Mouse (Mus musculus): ENCODE measurements at regions not wholly inside any gene's neighbourhood (a gene's known extent, or its start where the extent isn't known, plus 50 kb on each side); places are given as distances from the start of the nearest gene placed in this dataset.

DNA sequence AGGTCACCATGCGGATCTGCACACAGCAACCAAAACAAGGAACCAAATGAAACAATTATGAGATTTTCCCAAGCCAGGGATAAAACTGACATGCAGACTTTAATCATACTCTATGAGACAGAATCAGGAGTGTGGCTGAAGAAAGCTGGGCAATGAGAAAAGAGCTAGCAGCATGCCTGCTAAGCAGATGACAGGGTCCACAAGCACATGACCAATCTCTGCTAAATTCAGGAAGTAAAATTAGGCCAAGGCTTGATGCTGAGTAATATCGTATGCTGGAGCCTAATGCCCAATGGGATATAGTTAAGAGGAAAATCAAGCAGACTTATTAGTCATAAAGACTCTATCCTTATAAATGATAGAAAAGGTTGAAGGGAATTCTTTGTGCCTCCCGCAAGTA, 202.8 kb downstream of the Il15 start:
- H3K4me2 ChIP-seq (ENCODE audit: low read depth, low read length): no peak overlapping the region
- no peak for ATAC-seq (ENCODE audit: low read depth)
- no peak overlapping the region for H3K4me3 ChIP-seq (ENCODE audit: low read depth, low read length)
- peaks cover 5% of the 10 kb centered on the region; the same call in 1 of the 2 replicates for H3K4me1 ChIP-seq (ENCODE audit: control insufficient read depth, insufficient read depth, low read length)
- no peak overlapping the region for H3K27ac ChIP-seq (ENCODE audit: low read depth, low read length)
- no peaks in the 10 kb centered on the region for H3K36me3 ChIP-seq (ENCODE audit: control insufficient read depth, insufficient read depth, low read length)
- no peaks in the 10 kb centered on the region for H3K9me3 ChIP-seq (ENCODE audit: control insufficient read depth, low read length)
- 93% methylated on average over 3 of the region's 3 CpGs for WGBS
- no peak overlapping the region for H3K9ac ChIP-seq (replicated peaks; ENCODE audit: low read depth, low read length)
- H3K27me3 ChIP-seq (ENCODE audit: control insufficient read depth, insufficient read depth, low read length): no peaks in the 10 kb centered on the region

DNA sequence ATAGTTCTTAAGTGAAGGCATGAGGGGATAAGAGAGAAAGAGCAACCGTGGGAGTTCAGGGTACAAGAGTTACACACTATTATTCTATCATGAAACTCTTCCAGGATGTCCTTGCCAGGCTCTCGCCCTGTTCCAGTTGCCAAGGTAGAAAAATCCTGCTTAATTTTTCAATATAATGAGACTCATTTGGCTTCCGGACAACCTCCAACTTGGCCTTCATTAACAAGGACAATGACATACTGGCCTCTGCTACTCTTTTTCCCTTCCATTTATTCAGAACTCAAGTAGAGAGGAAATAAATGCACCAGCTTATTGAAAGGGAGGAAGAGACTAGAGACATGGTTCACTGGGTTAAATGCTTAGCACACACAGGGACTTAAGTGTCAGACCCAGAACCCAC, 206.5 kb downstream of the Il15 start:
- WGBS: 74% methylated on average over 3 of the region's 3 CpGs

DNA sequence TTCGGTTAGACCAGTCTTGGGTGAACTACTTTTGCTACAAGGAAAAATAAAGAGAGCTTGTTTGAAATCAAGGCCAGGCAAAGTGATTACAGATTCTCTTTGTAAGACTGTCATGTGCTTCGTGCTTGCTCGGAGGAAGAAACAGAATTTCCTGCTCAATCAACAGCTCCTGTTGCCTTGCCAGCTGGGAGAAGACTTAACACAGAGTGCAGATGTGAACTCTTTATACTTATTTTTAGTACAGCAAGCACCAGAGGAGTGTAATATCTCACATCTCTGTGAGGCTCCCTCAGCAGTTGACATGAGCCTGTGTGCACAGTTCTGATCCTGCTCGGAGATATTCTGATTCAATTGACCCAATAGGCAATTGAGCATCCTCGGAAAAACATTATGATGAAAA, 207.9 kb downstream of the Il15 start:
- no peak for ATAC-seq (ENCODE audit: low read depth)
- Histone ChIP-seq H3K4me3 (ENCODE audit: low read depth, low read length) (no peak overlapping the region), H3K4me1 (ENCODE audit: control insufficient read depth, insufficient read depth, low read length) (no peaks in the 10 kb centered on the region), H3K27ac (ENCODE audit: low read depth, low read length) (no peak overlapping the region), H3K9ac (replicated peaks; ENCODE audit: low read depth, low read length) (no peak overlapping the region), H3K27me3 (ENCODE audit: control insufficient read depth, insufficient read depth, low read length) (no peaks in the 10 kb centered on the region), H3K9me3 (ENCODE audit: control insufficient read depth, low read length) (no peaks in the 10 kb centered on the region), H3K36me3 (ENCODE audit: control insufficient read depth, insufficient read depth, low read length) (no peaks in the 10 kb centered on the region), H3K4me2 (ENCODE audit: low read depth, low read length) (no peak overlapping the region)
- WGBS: 82% methylated on average over 5 of the region's 5 CpGs

More for the DNA sequence above, 206.5 kb downstream of the Il15 start:
- H3K4me2 ChIP-seq (ENCODE audit: low read depth, low read length): no peak overlapping the region
- no peaks in the 10 kb centered on the region for H3K4me1 ChIP-seq (ENCODE audit: control insufficient read depth, insufficient read depth, low read length)
- H3K27me3 ChIP-seq (ENCODE audit: control insufficient read depth, insufficient read depth, low read length): no peaks in the 10 kb centered on the region
- no peak overlapping the region for H3K27ac ChIP-seq (ENCODE audit: low read depth, low read length)
- ATAC-seq (ENCODE audit: low read depth): no peak
- no peaks in the 10 kb centered on the region for H3K36me3 ChIP-seq (ENCODE audit: control insufficient read depth, insufficient read depth, low read length)
- H3K9me3 ChIP-seq (ENCODE audit: control insufficient read depth, low read length): no peaks in the 10 kb centered on the region
- H3K4me3 ChIP-seq (ENCODE audit: low read depth, low read length): no peak overlapping the region
- H3K9ac ChIP-seq (replicated peaks; ENCODE audit: low read depth, low read length): no peak overlapping the region

DNA sequence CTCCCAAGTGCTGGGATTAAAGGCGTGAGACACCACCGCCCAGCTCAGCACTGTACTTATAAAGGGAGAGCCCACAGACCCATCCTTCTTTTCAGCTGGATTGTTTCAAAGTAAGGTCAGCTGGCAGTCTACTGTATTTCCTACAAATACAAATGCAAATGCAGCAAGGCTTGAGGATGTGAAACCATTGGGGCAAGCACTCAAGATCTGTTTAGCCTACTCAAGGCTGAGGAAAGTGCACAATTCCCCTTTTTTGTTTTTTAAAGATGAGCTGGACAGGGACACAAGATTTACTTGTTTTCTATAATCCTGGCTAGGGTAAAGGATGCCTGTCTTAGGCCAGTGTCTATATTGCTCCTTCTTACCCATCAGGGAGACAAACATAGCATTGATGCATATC, 212.0 kb downstream of the Il15 start:
- no peak for ATAC-seq (ENCODE audit: low read depth)
- no peaks in the 10 kb centered on the region for H3K9me3 ChIP-seq (ENCODE audit: control insufficient read depth, low read length)
- no peak overlapping the region for H3K27ac ChIP-seq (ENCODE audit: low read depth, low read length)
- WGBS: 98% methylated on average over 2 of the region's 2 CpGs
- no peak overlapping the region for H3K4me2 ChIP-seq (ENCODE audit: low read depth, low read length)
- H3K27me3 ChIP-seq (ENCODE audit: control insufficient read depth, insufficient read depth, low read length): no peaks in the 10 kb centered on the region
- no peaks in the 10 kb centered on the region for H3K36me3 ChIP-seq (ENCODE audit: control insufficient read depth, insufficient read depth, low read length)
- H3K9ac ChIP-seq (replicated peaks; ENCODE audit: low read depth, low read length): no peak overlapping the region
- H3K4me3 ChIP-seq (ENCODE audit: low read depth, low read length): no peak overlapping the region
- no peaks in the 10 kb centered on the region for H3K4me1 ChIP-seq (ENCODE audit: control insufficient read depth, insufficient read depth, low read length)

DNA sequence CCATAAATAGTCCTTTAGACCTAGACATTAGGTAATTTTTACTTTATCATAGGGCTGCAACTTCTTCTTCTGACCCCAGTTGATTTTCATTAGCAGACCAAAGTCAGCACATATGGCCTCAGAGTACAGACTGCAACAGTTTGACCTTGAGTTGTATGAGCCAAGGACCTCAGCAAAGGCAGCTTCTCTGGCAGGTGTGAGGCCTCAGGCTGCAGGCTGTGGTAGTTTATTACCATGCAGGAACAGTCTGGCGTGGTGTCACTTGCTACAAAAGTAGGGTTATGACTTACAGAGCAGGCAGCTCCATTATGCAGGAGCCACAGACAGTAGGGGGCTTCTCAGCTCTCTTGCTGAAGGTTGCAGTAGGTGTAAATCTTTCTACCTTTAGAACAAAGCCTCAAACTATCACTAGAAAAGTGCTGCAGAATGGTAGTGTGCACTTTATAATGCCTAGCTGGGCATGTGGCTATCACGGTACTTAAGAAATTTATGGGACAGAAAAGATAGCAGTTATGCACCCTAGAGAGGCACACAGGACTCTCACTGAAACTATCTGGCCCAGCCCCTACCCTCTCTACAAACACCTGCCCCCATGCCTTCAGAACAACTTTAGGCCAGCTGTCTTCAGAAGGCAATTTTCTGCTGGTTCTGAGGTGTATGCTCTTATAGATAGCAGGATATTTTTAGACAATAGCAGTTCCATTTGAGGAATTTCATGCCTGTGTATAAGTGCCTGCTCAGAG, 215.7 kb downstream of the Il15 start:
- Histone ChIP-seq H3K27me3 (ENCODE audit: control insufficient read depth, insufficient read depth, low read length) (no peaks in the 10 kb centered on the region), H3K4me2 (ENCODE audit: low read depth, low read length) (no peak overlapping the region), H3K27ac (ENCODE audit: low read depth, low read length) (no peak overlapping the region), H3K4me1 (ENCODE audit: control insufficient read depth, insufficient read depth, low read length) (no peaks in the 10 kb centered on the region), H3K9ac (replicated peaks; ENCODE audit: low read depth, low read length) (no peak overlapping the region), H3K9me3 (ENCODE audit: control insufficient read depth, low read length) (no peaks in the 10 kb centered on the region), H3K36me3 (ENCODE audit: control insufficient read depth, insufficient read depth, low read length) (no peaks in the 10 kb centered on the region), H3K4me3 (ENCODE audit: low read depth, low read length) (no peak overlapping the region)
- no peak for ATAC-seq (ENCODE audit: low read depth)
- 43% methylated on average over 2 of the region's 2 CpGs for WGBS

DNA sequence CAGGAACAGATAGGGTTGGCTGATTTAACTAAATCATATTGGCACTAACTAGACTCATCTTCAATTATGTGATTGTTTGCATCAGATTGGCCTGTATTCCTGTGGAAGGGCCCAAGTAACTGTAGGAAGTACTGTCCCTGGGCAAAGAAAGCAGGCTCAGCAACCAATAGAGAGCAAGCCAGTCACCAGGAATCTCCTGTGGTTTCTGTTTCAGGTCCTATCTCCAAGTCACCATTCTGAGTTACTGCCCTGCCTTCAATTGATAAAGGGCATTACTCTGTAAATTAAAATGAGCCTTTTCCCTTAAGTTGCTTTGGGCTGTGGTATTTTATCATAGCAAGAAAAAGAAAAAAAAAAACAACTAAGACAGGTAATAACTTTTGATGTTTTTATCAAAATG, 219.0 kb downstream of the Il15 start:
- Histone ChIP-seq H3K4me3 (ENCODE audit: low read depth, low read length) (no peak overlapping the region), H3K27me3 (ENCODE audit: control insufficient read depth, insufficient read depth, low read length) (no peaks in the 10 kb centered on the region), H3K27ac (ENCODE audit: low read depth, low read length) (no peak overlapping the region), H3K4me2 (ENCODE audit: low read depth, low read length) (no peak overlapping the region), H3K36me3 (ENCODE audit: control insufficient read depth, insufficient read depth, low read length) (no peaks in the 10 kb centered on the region), H3K9me3 (ENCODE audit: control insufficient read depth, low read length) (no peaks in the 10 kb centered on the region), H3K4me1 (ENCODE audit: control insufficient read depth, insufficient read depth, low read length) (no peaks in the 10 kb centered on the region), H3K9ac (replicated peaks; ENCODE audit: low read depth, low read length) (no peak overlapping the region)
- ATAC-seq (ENCODE audit: low read depth): no peak

All from neural tube, embryonic 14.5 days (tissue).